Mouse (Mus musculus) lung, embryonic 16.5 days (tissue): ENCODE measurements around the gene Reep1. TPM values are rescaled to one million over a fixed set of nuclear protein-coding genes. Genes with fewer than 3 reads are reported as not detected.

ENCODE experiments used
- ATAC-seq: fragments of 200-750 bp; cut with Nextera tagmentation; 2 replicates; pipeline ENCODE4 v1.8.0; 2017; ENCODE audit warnings: low read depth, mild to moderate bottlenecking, moderate library complexity
- H3K27ac ChIP-seq: fragments of 300-500 bp; sonication (generic); 2 replicates; pipeline ENCODE4 v1.5.1; 2014; ENCODE audit warnings: mild to moderate bottlenecking, control low read depth, low read length
- H3K27me3 ChIP-seq: fragments of 300-500 bp; sonication (generic); 2 replicates; pipeline ENCODE4 v1.6.1; 2014; ENCODE audit warnings: low read depth, low read length, mixed read lengths; ENCODE audit not compliant: control insufficient read depth, insufficient read depth
- H3K36me3 ChIP-seq: fragments of 300-500 bp; sonication (generic); 2 replicates; pipeline ENCODE4 v1.6.1; 2014; ENCODE audit warnings: low read length; ENCODE audit not compliant: control insufficient read depth, insufficient read depth
- H3K4me1 ChIP-seq: fragments of 300-500 bp; sonication (generic); replicated peaks from 2 replicates; pipeline ENCODE4 v1.6.1; 2014; ENCODE audit warnings: low read length, mixed read lengths; ENCODE audit not compliant: control insufficient read depth, insufficient read depth
- H3K4me2 ChIP-seq: fragments of 300-500 bp; sonication (generic); 2 replicates; pipeline ENCODE4 v1.6.1; 2014; ENCODE audit warnings: low read depth, low read length, control low read depth
- H3K4me3 ChIP-seq: fragments of 300-500 bp; sonication (generic); 2 replicates; pipeline ENCODE4 v1.5.1; 2014; ENCODE audit warnings: mild to moderate bottlenecking, low read length, control low read depth
- H3K9ac ChIP-seq: fragments of 300-500 bp; sonication (generic); 2 replicates; pipeline ENCODE4 v1.6.1; 2014; ENCODE audit warnings: low read length, control low read depth
- H3K9me3 ChIP-seq: fragments of 300-500 bp; sonication (generic); 2 replicates; pipeline ENCODE4 v1.6.1; 2016; ENCODE audit warnings: low read length; ENCODE audit not compliant: control insufficient read depth
- WGBS: fragments of 180-500 bp; shearing (Covaris S2); extraction: QIAGEN DNeasy Blood & Tissue Kit; methylation state at CpG from one replicate; pipeline ENCODE4 v1.1.7; 2014; 5-methylcytosine and 5-hydroxymethylcytosine counted together
- polyA plus RNA-seq: library from polyadenylated mRNA; unstranded; fragments of >200 nt; fragmentation: Nextera tagmentation; extraction: Ambion mirVana; gene quantifications from 2 replicates; pipeline ENCODE4 v1.2.1, GENCODE M21; 2015

Gene Reep1
- polyA plus RNA-seq, 1 experiment from 2014 or later, result 17.3 TPM

- Histone ChIP-seq H3K4me1 (peaks cover 7% of the 10 kb centered on the region), H3K4me3 (no peak overlapping the region), H3K36me3 (no peaks in the 10 kb centered on the region), H3K27me3 (no peaks in the 10 kb centered on the region), H3K9me3 (peaks cover 3% of the 10 kb centered on the region), H3K4me2 (no peak overlapping the region), H3K27ac (no peak overlapping the region), H3K9ac (no peak overlapping the region)
- ATAC-seq, result no peak
- 45% methylated on average over 4 of the region's 4 CpGs for whole genome bisulfite sequencing
Measured at GRCm38 (mm10) chr6:71767761-71768160, 60.4 kb downstream of the Reep1 start.

- ATAC-seq, result no peak
- WGBS, result 70% methylated on average over 12 of the region's 12 CpGs
Measured at GRCm38 (mm10) chr6:71769901-71770690, 62.7 kb downstream of the Reep1 start.

GRCm38 (mm10) chr6:71770856-71771255, 63.5 kb downstream of the Reep1 start:
- 89% methylated on average over 4 of the region's 4 CpGs for WGBS
- no peak for ATAC-seq
- no peak overlapping the region for H3K9ac ChIP-seq

More at GRCm38 (mm10) chr6:71769901-71770690, 62.7 kb downstream of the Reep1 start:
- peaks cover 7% of the 10 kb centered on the region for H3K4me1 ChIP-seq
- H3K9me3 ChIP-seq, result peaks cover 3% of the 10 kb centered on the region
- H3K4me3 ChIP-seq, result no peak overlapping the region
- no peak overlapping the region for H3K4me2 ChIP-seq
- H3K36me3 ChIP-seq, result no peaks in the 10 kb centered on the region
- H3K27me3 ChIP-seq, result no peaks in the 10 kb centered on the region
- H3K9ac ChIP-seq, result no peak overlapping the region
- no peak overlapping the region for H3K27ac ChIP-seq

GRCm38 (mm10) chr6:71771282-71771681, 63.9 kb downstream of the Reep1 start:
- H3K36me3 ChIP-seq, result no peaks in the 10 kb centered on the region
- no peak overlapping the region for H3K9ac ChIP-seq
- H3K9me3 ChIP-seq, result peaks cover 3% of the 10 kb centered on the region
- no peak overlapping the region for H3K4me3 ChIP-seq
- peaks cover 7% of the 10 kb centered on the region for H3K4me1 ChIP-seq
- no peak overlapping the region for H3K4me2 ChIP-seq
- no peaks in the 10 kb centered on the region for H3K27me3 ChIP-seq
- no peak for ATAC-seq
- H3K27ac ChIP-seq, result no peak overlapping the region
- 94% methylated on average over 4 of the region's 4 CpGs for WGBS

More at GRCm38 (mm10) chr6:71770856-71771255, 63.5 kb downstream of the Reep1 start:
- H3K27me3 ChIP-seq, result no peaks in the 10 kb centered on the region
- H3K27ac ChIP-seq, result no peak overlapping the region
- no peaks in the 10 kb centered on the region for H3K36me3 ChIP-seq
- H3K4me1 ChIP-seq, result peaks cover 7% of the 10 kb centered on the region
- H3K9me3 ChIP-seq, result peaks cover 3% of the 10 kb centered on the region
- H3K4me3 ChIP-seq, result no peak overlapping the region
- H3K4me2 ChIP-seq, result no peak overlapping the region

GRCm38 (mm10) chr6:71772156-71772555, 64.8 kb downstream of the Reep1 start:
- Histone ChIP-seq H3K4me2 (no peak overlapping the region), H3K4me3 (no peak overlapping the region), H3K4me1 (peaks cover 7% of the 10 kb centered on the region), H3K9me3 (peaks cover 3% of the 10 kb centered on the region), H3K27me3 (no peaks in the 10 kb centered on the region), H3K9ac (no peak overlapping the region), H3K36me3 (no peaks in the 10 kb centered on the region), H3K27ac (peak overlapping the region; percentile 86)
- WGBS, result 68% methylated on average over 6 of the region's 6 CpGs
- ATAC-seq, result 0 out of 2 replicates have a peak, but pooled peaks have one; percentile 2

GRCm38 (mm10) chr6:71772636-71773208, 65.4 kb downstream of the Reep1 start:
- WGBS, result 56% methylated on average over 7 of the region's 7 CpGs
- Histone ChIP-seq H3K27me3 (no peaks in the 10 kb centered on the region), H3K4me3 (no peak overlapping the region), H3K9ac (no peak overlapping the region), H3K9me3 (peaks cover 3% of the 10 kb centered on the region), H3K36me3 (no peaks in the 10 kb centered on the region), H3K4me1 (peaks cover 7% of the 10 kb centered on the region), H3K4me2 (no peak overlapping the region), H3K27ac (peak overlapping the region; percentile 86)
- peak; percentile 85 for ATAC-seq

GRCm38 (mm10) chr6:71778016-71778415, 70.7 kb downstream of the Reep1 start:
- Histone ChIP-seq H3K9ac (no peak overlapping the region), H3K27me3 (no peaks in the 10 kb centered on the region), H3K4me1 (no peaks in the 10 kb centered on the region), H3K27ac (no peak overlapping the region), H3K4me3 (no peak overlapping the region), H3K36me3 (no peaks in the 10 kb centered on the region), H3K4me2 (no peak overlapping the region), H3K9me3 (no peaks in the 10 kb centered on the region)
- no peak for ATAC-seq
- 90% methylated on average over 5 of the region's 5 CpGs for WGBS

GRCm38 (mm10) chr6:71779831-71780230, 72.5 kb downstream of the Reep1 start:
- H3K27ac ChIP-seq, result no peak overlapping the region
- no peaks in the 10 kb centered on the region for H3K9me3 ChIP-seq
- no peaks in the 10 kb centered on the region for H3K36me3 ChIP-seq
- no peak overlapping the region for H3K4me3 ChIP-seq
- H3K9ac ChIP-seq, result no peak overlapping the region
- no peak overlapping the region for H3K4me2 ChIP-seq
- no peaks in the 10 kb centered on the region for H3K27me3 ChIP-seq
- H3K4me1 ChIP-seq, result no peaks in the 10 kb centered on the region
- WGBS, result 65% methylated on average over 2 of the region's 2 CpGs
- no peak for ATAC-seq

- H3K4me3 ChIP-seq, result no peak overlapping the region
- WGBS, result 73% methylated on average over 7 of the region's 7 CpGs
- ATAC-seq, result no peak
- H3K9me3 ChIP-seq, result no peaks in the 10 kb centered on the region
- H3K27ac ChIP-seq, result no peak overlapping the region
- H3K9ac ChIP-seq, result no peak overlapping the region
- no peaks in the 10 kb centered on the region for H3K27me3 ChIP-seq
- no peaks in the 10 kb centered on the region for H3K36me3 ChIP-seq
- no peaks in the 10 kb centered on the region for H3K4me1 ChIP-seq
- H3K4me2 ChIP-seq, result no peak overlapping the region
Measured at GRCm38 (mm10) chr6:71780431-71780830, 73.1 kb downstream of the Reep1 start.
